Mouse (Mus musculus): ENCODE data around the gene Cdc37. TPM values are rescaled to one million over a fixed set of nuclear protein-coding genes. Genes with fewer than 3 reads are reported as not detected.

Cdc37 gene
- 281 and 307 TPM in 2 replicates for polyA plus RNA-seq (2015; fragmentation: Nextera tagmentation; extraction: Ambion mirVana)

DNA sequence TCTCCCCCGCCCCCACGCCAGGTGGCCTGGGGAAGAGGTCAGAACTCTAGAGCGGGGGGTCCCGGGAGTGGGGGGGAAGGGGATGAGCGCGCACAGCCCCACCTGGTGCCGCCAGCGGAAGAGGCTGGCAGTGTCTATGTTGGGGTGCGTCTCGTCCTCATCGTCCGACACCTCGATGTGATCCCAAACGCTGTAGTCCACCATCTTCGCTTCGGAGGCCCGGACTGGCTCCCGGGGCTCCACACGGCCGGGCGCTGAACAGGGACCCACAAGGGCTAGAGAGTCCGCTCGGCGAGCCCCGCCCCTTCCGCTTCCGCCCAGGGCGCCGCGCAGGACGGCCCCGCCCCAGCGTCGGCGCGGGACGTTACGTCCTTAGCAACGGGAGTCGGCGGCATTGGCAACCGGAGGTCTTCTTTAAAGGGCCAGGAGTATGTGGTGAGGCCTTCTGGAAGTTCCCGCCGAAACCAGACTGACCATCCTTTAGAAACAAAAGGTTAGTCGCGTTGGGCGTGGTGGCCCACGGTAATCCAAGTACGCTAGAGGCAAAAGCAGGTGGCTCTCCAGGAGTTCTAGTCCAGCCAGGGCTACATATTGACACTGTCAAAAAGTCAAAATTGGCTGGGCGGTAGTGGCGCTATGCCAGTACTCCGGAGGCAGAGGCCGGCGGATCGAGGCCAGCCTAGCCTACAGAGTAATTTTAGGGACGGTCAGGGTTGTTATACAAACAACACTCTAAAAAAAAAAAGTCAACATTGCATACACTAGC lies at the start of gene Cdc37:
Gene Cdc37 (minus strand): TSS at position 329 of the 766 bp plus-strand sequence.
- DNase-seq (ENCODE audit: low spot score): peak; percentile 93

- no peak for DNase-seq (ENCODE audit: low spot score)
Measured at GRCm38 (mm10) chr9:21198960-21199359, 49.2 kb upstream of the Cdc37 start.

- DNase-seq (ENCODE audit: low spot score): no peak
Measured at GRCm38 (mm10) chr9:21197981-21198380, 48.2 kb upstream of the Cdc37 start.

DNA sequence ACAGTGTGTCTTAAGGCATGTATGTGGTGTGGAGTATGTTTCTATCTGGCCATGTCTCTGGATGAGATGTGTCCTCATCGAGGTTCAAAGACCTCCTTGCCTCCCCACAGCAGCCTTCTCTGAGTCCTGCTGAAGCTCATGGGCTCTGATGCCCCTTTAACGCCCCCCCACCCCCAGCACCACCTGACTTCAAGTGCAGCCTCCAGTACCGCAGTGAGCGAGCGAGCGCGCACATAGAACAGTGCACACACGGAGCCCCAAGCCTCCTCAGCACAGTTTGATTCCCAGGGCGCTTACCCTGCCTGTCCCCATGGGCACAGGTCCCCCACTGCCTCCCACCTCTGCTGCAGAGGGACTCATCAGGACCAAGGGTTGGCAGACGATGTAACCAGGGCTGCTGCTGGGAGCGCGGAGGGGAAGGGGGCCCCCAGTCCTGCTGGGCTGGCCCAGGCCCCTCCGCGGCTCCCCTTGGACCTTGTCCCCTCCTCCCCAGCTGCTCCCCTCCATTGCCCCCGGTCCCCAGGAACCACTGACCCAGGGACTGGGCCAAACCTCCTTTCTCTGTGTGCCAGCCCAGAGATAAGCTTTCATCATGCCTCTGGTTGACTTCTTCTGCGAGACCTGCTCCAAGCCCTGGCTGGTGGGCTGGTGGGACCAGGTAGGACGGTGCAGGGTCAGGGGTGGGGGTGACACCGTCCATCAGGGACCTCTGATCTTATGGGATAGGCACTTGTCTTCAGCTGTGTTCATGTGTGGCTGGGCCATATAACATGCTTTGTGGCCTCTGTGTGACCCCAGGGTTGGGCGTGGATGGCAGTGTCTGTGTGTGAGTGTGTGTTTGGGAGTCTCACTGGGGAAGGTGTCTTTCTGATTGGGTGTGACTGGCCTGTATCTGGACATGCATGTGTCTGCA lies 47.0 kb upstream of the Cdc37 start:
- peak; percentile 30 for DNase-seq (ENCODE audit: low spot score)

DNA sequence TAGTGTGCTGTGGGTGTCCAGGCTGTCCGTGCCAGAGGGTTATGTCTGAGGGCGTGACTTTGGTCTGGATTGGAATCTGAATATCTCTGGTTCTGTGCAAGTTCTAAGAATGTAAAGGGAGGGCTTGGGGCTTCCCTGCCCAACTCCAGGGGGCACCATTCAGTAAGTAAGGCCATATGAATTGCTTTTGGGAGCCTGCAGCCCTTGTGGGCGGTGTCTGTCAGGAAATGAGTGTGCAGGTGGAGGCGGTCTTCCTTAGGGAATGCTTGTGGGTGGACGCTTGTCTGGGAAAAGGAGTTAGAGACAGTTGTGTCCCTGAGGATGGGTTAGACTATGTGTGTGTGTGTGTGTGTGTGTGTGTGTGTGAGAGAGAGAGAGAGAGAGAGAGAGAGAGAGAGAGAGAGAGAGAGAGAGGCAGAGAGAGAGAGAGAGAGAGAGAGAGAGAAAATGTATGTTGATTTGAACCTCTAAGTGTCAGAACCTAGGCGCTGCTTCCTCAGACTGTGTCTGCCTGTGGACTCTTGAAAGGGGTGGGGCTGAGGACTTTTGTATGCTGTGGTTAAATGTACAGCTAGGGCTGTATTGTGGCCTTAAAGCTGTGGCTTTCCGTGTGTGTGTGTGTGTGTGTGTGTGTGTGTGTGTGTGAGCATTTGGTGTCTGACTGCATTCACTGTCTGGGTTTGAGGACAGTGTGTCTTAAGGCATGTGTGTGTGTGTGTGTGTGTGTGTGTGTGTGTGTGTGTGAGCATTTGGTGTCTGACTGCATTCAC lies 46.1 kb upstream of the Cdc37 start:
- DNase-seq (ENCODE audit: low spot score): peak; percentile 30

DNA sequence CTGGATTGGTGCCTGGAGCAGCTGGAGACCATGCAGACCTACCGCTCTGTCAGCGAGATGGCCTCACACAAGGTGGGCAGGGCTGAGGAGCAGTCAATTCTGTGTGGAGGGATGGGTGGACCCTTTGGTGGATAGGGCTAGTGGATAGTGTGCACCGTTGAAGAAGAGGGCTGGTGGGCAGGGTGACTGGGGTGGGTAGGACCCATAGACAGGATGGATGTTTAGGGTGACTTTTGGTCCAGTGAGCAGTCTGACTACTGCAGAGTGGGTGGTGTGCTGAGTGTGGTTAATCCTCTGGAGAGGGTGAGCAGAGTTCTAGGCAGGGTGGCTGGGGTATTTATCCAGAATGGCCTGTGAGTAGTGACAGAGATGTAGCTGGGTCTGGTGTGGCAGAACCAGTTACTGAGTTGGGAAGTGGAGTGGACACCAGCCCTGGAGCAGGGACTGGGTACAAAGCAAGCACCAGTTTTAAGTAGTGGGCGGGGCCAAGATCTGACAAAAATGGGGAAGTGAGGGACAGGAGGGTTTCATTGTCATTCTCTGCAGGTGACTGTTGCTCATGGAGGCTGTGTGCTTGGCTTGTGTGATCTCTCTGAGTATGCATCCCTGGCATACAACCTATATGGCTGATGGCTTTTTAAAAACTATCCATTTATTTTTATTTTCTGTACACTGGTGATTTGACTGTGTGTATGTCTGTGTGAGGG lies 45.2 kb upstream of the Cdc37 start:
- no peak for DNase-seq (ENCODE audit: low spot score)

- DNase-seq (ENCODE audit: low spot score): no peak
Measured at GRCm38 (mm10) chr9:21193786-21194185, 44.0 kb upstream of the Cdc37 start.

DNA sequence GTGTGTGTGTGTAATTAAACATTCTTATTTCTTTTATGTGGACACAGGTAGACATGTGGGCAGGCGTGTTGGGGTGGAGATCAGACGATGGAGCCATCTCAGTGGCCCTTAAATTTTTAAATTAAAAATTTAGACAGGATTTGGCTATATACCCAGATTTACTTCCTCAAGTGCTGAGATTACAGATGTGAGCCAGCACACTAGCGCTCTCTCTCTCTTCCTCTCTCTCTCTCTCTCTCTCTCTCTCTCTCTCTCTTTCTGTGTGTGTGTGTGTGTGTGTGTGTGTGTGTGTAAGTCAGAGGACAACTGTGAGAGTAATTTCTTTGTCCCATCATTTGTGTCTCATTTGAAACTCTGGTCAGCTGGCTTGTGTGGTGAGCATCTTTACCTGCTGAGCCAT lies 40.9 kb upstream of the Cdc37 start:
- no peak for DNase-seq (ENCODE audit: low spot score)

DNA sequence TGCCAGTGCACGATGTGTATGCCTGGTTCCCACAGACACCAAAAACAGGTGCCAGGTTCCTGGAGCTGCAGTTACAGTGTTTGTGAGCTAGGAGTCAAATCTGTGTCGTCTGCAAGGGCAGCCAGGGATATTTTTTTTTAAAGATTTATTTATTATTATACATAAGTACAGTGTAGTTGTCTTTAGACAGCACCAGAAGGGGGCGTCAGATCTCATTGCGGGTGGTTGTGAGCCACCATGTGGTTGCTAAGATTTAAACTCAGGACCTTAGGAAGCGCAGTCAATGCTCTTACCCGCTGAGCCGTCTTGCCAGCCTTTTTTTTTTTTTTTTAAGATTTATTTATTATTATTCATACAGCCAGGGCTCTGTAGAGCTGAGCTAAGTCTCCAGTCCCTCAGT lies 40.1 kb upstream of the Cdc37 start:
- DNase-seq (ENCODE audit: low spot score): peak; percentile 57

DNA sequence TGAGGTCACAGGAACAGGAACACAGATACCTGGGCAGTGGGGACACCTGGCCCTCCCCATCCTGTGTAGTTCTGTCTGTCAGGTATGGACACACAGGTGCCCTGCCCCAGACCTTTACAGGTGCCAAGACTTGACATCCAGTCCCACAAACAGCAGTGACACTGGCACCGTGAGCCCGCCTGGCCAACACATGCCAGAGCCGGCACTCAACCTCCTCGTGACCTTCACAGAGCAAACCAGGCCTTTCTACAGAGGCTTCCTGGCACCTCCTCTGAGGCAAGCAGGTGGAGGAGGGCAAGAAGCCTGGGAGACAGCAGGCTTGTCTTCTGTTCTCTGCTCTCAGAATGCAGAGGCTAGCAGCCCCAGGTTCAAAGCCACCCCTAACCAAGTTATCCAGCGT lies 35.7 kb upstream of the Cdc37 start:
- DNase-seq (ENCODE audit: low spot score): no peak

GRCm38 (mm10) chr9:21184733-21185132 lies 35.0 kb upstream of the Cdc37 start:
- DNase-seq (ENCODE audit: low spot score): no peak

GRCm38 (mm10) chr9:21183905-21184413 lies 34.2 kb upstream of the Cdc37 start:
- DNase-seq (ENCODE audit: low spot score): peak; percentile 54

DNA sequence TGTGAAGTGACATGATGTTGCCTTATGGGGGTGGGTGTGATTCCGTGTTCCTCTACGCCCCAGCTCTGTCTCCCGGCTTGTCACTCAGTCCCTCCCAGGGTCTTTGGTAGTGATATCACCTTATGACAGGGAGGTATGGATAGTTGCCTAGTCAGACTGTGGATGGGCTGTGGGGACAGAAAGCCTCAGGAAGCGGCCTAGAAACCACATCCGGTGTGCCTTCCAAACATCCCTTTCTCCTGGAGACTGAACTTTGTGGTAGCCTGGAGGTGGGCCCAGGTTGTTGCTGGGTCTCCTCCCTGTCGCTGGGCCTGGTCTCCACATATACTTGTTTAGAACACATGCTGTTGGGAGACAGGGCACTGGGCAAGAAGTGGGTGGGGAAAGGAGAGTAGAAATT lies 33.6 kb upstream of the Cdc37 start:
- DNase-seq (ENCODE audit: low spot score): peak; percentile 57

- peak; percentile 34 for DNase-seq (ENCODE audit: low spot score)
Measured at GRCm38 (mm10) chr9:21181421-21182220, 31.8 kb upstream of the Cdc37 start.

- DNase-seq (ENCODE audit: low spot score): no peak
Measured at GRCm38 (mm10) chr9:21180841-21181240, 31.1 kb upstream of the Cdc37 start.

DNA sequence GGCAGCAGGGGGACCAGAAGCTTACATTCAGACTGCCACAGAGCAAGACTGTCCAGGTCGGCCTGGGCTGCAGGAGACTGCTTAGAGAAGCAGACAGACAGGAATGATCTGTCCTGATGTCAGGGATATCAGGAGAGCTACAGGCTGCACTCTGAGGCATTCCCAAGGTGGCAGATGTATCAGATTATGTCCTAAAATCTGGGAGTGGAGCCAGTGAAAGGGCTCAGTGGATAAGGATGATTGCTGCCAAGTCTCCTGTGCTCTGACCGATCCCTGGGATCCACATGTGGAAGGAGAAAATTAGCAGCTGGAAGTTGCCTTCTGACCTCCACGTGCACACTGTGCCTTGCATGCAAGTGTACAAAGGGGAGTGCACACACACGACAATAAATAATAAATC lies 30.6 kb upstream of the Cdc37 start:
- no peak for DNase-seq (ENCODE audit: low spot score)

DNA sequence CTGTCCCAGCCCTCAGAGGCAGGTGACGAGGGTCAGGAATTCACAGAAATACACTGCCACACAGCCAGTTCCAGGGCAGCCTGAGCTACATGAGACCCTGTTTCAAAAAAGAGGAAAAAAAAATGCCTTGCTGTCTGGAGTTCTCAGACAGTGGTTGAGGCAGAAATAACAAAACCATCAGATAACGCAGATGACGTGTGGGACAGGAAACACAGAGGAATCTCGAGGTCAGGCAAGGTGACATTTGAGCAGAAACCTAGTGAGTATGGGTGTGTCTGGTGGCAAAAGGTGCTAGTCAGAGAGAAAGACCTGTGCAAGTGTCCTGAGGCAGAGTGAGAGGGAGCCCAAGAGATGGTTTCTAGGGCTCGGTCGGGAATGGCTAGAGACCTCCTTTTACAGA lies 22.6 kb upstream of the Cdc37 start:
- no peak for DNase-seq (ENCODE audit: low spot score)

GRCm38 (mm10) chr9:21169157-21169556 lies 19.4 kb upstream of the Cdc37 start:
- no peak for DNase-seq (ENCODE audit: low spot score)

GRCm38 (mm10) chr9:21168161-21169123 lies 18.7 kb upstream of the Cdc37 start:
- peak; percentile 77 for DNase-seq (ENCODE audit: low spot score)

Measured in thymus, postnatal 0 days (tissue).